Mouse (Mus musculus) common myeloid progenitor, adult 5-6 weeks (primary cell): Measurements from ENCODE around the gene Zfp808. TPM values are rescaled to one million over a fixed set of nuclear protein-coding genes. Genes with fewer than 3 reads are reported as not detected.
"Not testable (repeated sequence)": the region's sequence is repeated elsewhere in the genome, so short reads cannot be mapped to it uniquely, and the experiment has no call there.

ENCODE experiments used
- ATAC-seq: replicated peaks from 2 replicates; pipeline ENCODE4 v1.8.0; 2016; ENCODE audit warnings: low read depth, mild to moderate bottlenecking, moderate TSS enrichment, inconsistent platforms; ENCODE audit not compliant: poor library complexity, severe bottlenecking
- total RNA-seq: library from RNA; stranded (forward); fragments of 200-1000, 187-1606 nt; gene quantifications from 2 replicates; pipeline ENCODE4 v1.2.3, GENCODE M21; 2017

Zfp808 gene
- total RNA-seq, result 12.7 and 15.3 TPM in 2 replicates

DNA sequence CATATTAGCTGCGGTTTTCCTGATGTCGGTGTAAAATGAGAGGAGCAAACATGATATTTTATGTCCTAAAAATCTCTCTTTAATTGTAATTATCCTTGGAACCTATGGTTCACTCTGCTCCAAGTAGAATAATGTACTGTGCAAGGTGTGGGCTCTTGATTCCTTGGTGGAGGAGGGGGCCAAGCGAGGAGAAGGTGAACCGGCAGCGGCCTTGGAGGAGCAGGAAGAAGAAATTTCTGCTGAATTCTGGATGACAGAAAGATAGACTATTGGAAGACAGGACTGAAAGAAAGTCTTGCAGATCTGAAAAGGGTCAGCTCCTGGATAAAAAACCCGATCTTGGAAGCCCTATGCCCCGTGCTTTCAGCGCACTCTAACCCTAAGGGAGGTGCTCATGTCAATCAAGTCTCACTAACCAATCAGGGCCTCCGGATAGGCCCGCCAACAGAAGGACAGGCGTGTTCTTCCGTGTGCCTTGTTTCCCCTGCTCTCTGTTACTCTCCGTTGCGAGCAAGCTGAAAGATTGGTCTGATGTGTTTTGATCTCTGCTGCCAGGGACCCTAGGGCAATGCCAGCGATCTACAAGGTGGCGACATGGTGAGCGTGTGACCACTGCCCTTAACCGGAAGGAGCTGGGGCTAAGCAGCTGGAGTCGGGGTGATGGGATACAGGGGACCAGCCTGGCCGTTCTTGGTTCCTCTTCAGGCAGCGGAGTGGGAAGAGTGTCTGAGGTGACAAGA is at the start of gene Zfp808:
TSS of gene Zfp808 (plus strand) at position 455 of the 740 bp plus-strand sequence.
- peak; percentile 99 for ATAC-seq

DNA sequence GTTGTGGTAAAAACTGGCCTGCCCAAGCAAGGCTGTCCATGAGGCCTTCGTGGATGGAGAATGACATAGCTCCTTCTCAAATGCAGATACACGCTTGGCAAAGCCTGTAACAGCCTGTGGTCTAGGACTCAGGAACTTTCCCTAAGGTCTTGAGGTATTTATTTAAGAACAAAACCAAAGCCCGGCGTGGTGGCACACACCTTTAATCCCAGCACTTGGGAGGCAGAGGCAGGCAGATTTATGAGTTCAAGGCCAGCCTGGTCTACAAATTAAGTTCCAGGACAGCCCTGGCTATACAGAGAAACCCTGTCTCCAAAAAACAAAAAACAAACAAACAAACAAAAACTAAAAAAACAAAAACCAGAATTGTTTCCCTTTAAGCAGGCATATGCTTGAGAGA is 30.9 kb upstream of the Zfp808 start:
- not testable (repeated sequence) for ATAC-seq

GRCm38 (mm10) chr13:62099454-62099853 is 30.2 kb upstream of the Zfp808 start:
- not testable (repeated sequence) for ATAC-seq

GRCm38 (mm10) chr13:62102368-62102767 is 27.3 kb upstream of the Zfp808 start:
- ATAC-seq, result not testable (repeated sequence)

GRCm38 (mm10) chr13:62115861-62116260 is 13.8 kb upstream of the Zfp808 start:
- not testable (repeated sequence) for ATAC-seq

GRCm38 (mm10) chr13:62121578-62121977 is 8.1 kb upstream of the Zfp808 start:
- ATAC-seq, result not testable (repeated sequence)

- ATAC-seq, result not testable (repeated sequence)
Measured at GRCm38 (mm10) chr13:62181835-62182755, 52.4 kb downstream of the Zfp808 start.

DNA sequence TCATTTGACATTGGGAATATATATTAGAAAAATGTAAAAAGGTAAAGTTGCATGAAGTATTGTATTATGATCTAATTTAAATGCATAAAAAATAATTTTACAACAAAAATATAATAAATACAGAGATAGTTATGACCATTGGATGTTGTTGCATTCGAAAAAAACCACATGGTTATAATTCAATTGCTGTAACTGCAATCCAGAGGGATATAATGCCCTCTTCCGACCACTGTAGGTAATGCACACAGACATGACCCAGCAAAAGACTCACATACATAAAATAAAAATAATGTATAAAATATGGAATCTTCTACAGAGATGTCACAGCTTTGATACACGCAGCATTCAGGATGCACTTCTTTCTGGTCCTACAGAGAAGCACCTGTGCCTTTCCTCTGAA is 115.6 kb downstream of the Zfp808 start:
- ATAC-seq, result no peak

GRCm38 (mm10) chr13:62255226-62255625 is 125.5 kb downstream of the Zfp808 start:
- not testable (repeated sequence) for ATAC-seq

DNA sequence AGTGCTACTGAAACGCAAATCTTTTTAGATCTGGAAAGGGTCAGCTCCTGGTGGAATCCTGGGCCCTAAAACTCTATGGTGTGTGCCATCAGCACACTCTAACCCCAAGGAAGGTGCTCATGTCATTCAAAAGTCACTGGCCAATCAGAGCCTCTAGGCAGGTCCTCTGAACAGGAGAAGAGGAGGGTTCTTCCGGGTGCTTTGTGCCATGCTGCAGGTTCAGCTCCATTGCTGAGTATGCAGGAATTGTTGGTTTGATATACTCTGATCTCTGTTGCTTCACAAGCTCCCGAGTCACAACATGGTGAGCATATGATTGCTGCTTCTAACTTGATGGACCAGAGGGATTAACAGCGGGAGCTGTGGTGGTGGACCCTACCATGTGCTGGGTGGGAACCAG is 133.7 kb downstream of the Zfp808 start:
- no peak for ATAC-seq
